Mouse (Mus musculus): ENCODE measurements around the gene Aldh3b1.
"Not testable (repeated sequence)": the region's sequence is repeated elsewhere in the genome, so short reads cannot be mapped to it uniquely, and the experiment has no call there.

The Aldh3b1 gene

DNA sequence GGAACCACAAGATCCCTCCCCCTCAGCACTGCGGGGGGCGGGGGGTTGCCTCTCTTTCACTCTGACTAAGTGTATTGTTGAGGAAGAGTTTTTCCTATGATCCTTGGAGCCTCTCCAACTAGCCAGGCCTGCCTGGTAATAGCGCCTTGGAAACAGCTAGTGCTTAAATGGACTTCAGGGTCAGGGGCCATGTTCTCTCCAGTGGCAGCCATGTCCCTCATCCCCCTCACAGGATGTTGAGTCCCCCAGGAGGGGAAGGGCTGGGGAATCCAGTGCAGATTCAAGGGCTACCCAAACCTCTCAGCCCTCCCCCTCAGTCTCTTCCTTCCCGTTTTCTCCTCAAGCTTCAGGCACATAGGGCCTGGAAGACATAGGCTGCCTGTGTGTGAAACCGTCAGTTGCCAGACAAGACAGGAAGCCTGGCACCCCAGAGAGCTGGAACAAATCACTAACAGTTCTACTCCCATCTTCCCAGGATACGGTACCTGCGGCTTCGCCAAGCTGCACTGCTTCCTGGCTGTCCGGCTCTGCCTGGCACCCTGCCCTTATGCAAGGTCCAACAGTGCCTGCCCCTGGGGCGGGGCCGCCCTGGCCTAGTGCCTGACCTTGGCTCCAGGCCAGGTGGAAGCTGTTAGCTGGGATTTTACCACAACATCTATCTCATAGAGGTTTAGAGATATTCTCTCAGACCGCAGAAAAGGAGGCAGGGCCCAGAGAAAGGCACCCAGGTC, at the start of gene Aldh3b1:
Aldh3b1 (minus strand) TSS at position 598 of the 731 bp plus-strand sequence.
- DNase-seq: peak; percentile 22

- DNase-seq: no peak
Measured at GRCm38 (mm10) chr19:3975866-3976265, 46.3 kb upstream of the Aldh3b1 start.

GRCm38 (mm10) chr19:3974608-3975007, 45.0 kb upstream of the Aldh3b1 start:
- not testable (repeated sequence) for DNase-seq

DNA sequence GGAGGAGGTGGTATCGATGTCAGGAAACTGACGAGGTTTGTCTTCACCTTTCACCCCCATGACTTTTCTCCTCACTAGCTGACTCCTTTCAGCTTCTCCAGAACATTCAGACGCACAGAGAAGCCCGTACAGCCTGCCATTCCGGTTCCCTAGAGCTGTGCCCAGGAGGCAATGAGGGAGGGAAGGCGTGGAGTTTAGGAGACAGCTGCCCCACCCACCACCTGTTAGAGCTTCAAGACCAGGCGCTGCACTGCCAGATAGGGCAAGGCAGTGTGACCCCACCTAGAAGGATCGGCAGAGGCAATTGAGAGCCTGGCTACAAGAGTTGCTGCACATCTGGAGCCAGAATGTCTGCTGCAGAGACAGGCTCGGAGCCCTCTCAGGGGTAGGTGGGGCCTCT, 42.6 kb upstream of the Aldh3b1 start, which contains the start of gene Aldh3b2:
Aldh3b2 (plus strand) TSS at position 100 of the 400 bp plus-strand sequence.
- DNase-seq: no peak

DNA sequence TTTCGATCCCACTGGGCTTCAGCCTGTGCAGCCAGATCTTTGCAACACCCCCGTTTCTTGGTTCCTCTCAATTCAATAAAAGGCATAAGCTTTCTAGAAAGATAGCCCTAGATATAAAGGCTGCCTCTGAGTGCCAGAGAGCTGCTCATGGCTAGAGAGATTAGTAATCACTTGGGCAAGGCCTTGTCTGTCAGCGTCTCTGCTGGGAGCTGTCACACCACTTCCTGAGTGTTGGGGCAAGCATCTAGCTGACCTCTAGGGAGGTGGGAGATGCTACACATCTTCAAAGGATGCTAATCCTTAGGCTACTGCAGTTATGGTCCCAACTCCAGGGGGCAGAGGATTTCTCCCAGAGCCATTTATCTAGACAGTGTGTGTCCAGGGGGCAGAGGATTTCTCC, 37.6 kb upstream of the Aldh3b1 start:
- DNase-seq: no peak

DNA sequence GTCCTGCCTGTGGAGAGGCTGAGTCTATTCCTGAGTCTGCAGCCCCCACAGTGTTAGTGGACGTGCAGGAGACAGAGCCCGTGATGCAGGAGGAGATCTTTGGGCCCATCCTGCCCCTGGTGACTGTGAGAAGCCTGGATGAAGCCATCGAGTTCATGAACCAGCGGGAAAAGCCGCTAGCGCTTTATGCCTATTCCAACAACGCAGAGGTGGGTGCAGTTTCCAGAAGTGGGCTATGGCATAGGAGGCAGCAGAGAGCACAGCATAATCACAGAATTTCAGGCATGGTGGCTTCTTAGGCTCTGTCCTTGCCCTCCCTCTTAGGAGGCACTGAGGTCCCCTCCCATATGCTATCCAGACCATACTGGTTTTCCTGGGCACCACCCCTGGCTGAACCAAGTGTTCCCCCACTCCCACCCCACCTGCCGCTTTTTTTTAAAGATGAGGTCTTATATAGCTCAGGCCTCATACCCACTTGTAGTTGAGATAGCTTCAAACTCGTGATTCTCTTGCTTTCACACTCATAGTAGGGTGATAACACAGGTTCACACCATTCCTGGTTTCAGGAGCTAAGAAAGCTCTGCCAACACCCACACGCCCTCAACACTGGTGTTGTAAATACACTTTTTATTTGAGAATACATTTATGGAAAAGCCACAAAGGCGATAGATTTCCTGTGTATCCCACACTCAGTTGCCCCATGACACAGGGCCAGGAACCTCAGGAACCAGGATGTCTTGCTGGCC, 36.9 kb upstream of the Aldh3b1 start:
- peak; percentile 53 for DNase-seq

- no peak for DNase-seq
Measured at GRCm38 (mm10) chr19:3964030-3964429, 34.4 kb upstream of the Aldh3b1 start.

DNA sequence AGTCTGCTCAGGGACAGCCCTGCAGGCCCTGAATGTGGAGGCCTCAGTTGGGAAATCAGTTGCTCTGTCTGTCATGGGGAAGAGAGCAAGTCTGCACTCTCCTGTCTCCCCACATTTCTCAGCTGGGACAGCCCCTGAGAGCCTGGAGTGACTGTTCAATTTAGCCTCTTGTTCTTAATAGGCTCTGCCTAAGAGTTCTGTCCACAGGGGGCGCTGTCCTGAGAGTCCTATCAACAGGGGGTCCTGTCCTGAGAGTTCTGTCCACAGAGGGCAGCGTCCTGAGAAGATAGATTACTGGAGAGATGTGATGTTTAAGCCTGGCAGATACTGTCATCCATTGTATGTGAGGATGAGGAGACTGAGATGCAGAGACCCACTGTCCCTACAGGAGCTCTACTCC, 32.9 kb upstream of the Aldh3b1 start:
- peak; percentile 46 for DNase-seq

- not testable (repeated sequence) for DNase-seq
Measured at GRCm38 (mm10) chr19:3961805-3962204, 32.2 kb upstream of the Aldh3b1 start.

- DNase-seq: no peak
Measured at GRCm38 (mm10) chr19:3960211-3960610, 30.6 kb upstream of the Aldh3b1 start.

DNA sequence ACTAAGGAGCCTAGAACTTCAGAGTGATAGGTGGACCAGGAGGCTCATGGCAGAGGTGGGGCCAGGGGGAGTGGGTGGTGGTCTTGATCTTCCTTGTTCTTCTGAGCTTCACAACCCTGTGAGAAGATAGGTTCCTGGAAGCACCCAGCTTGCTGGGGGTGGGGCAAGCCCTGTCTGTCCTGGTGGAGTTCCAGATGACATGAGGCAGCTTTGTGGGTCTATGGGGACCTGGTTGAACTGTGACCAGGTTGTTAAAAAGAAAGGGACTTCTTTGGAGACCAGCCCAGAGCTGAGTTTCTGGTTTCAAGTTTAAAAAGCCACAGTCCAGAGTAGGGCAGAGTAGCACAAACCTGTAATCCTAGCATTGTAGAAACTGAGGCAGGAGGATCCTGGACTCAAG, 29.4 kb upstream of the Aldh3b1 start:
- DNase-seq: no peak

DNA sequence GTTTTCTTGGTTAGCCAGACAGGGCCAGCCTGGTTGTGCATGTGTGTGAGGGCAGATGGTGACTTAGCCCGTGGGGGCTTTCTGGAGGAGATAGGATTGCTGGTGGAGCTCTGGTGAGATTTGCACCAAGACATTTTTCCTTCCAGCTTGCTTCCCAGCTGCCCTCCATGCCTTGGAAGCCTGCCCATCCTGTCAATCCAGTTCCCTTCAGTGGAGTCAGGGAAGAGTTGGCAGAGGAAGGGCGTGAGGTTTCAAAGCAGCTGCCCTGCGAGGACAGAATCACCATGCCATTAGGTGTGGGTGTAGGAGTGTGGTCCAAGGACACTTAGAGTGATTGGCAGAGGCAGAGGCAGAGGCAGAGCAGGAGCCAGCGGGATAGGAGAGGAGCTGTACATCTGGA, 28.9 kb upstream of the Aldh3b1 start, which contains the start of gene Aldh3b3:
Aldh3b3 (plus strand) TSS at position 176 of the 400 bp plus-strand sequence.
- no peak for DNase-seq

DNA sequence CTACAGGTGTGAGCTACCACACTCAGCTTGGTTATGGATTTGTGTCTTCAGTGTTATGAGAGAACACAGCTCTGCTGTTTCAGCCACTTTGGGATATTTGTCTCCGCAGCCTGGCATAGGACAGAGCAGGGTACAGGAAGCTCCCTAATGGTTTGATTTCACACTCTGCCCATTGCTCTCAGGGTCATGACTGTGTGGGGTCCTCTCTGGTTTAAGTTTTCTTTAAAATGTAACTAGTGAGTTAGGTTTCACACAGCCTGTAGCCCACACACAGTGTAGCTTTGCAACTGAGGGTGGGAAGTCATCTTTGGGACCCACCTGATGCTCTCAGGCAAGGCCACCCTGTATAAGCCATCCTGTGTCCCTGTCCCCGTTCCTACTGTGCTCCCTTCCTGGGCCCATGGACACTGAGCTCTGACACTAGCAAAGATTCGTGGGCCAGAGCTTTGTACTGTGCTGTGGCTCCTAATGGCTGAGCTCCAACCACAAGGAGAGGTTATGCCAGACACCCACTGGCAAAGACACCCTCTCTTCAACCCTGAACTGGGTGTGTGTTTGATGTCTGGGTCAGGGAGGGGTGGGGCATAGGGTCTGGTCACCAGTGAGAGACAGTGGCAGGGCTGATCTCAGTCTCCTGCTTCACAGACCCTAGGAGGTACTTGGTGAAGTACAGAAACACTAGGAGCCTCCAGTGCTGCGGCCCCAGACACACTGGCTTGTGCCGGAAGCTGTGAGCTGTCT, 27.9 kb upstream of the Aldh3b1 start:
- DNase-seq: not testable (repeated sequence)

GRCm38 (mm10) chr19:3955804-3956203, 26.2 kb upstream of the Aldh3b1 start:
- DNase-seq: peak; percentile 18

GRCm38 (mm10) chr19:3955033-3955432, 25.4 kb upstream of the Aldh3b1 start:
- DNase-seq: no peak

DNA sequence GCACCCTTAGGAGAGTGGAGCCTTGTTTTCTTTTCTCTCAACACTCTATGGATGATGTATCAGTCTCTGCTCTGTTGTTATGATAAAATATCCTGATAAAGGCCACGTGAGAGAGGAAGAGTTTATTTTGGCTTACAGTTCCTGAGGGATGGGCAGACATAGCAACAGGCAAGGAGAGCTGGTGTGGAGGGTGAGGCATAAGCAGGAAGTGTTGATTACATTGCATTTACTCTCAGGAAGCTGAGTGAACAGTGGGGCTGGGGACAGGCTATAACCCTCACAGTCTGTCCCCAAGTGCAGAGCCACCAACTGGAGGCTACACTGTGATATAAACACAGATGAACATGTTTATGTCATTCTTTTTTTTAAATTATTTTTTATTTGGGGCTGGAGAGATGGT, 22.5 kb upstream of the Aldh3b1 start:
- no peak for DNase-seq

GRCm38 (mm10) chr19:3951461-3951860, 21.9 kb upstream of the Aldh3b1 start:
- DNase-seq: no peak

- no peak for DNase-seq
Measured at GRCm38 (mm10) chr19:3950331-3950730, 20.7 kb upstream of the Aldh3b1 start.

GRCm38 (mm10) chr19:3948546-3948945, 18.9 kb upstream of the Aldh3b1 start:
- no peak for DNase-seq

DNA sequence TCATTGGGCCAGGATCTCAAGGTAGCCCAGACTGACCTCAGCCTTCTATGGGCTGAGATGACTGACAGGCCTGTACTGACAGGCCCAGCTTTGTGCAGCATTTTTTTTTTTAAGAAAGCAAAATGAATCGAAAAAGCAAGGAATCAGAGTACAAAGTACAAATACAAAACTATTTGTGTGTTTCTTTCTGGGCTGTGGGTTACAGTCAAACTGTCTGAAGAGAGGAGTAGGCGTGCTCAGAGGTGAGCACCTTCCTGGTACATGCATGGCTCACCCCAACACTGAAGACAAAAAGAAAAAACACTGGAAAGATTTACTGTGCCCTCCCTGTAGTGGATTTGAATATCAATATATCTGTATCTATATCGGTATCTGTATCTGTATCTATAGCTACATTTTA, 18.2 kb upstream of the Aldh3b1 start:
- DNase-seq: no peak

GRCm38 (mm10) chr19:3946715-3947114, 17.1 kb upstream of the Aldh3b1 start:
- DNase-seq: peak; percentile 80

DNA sequence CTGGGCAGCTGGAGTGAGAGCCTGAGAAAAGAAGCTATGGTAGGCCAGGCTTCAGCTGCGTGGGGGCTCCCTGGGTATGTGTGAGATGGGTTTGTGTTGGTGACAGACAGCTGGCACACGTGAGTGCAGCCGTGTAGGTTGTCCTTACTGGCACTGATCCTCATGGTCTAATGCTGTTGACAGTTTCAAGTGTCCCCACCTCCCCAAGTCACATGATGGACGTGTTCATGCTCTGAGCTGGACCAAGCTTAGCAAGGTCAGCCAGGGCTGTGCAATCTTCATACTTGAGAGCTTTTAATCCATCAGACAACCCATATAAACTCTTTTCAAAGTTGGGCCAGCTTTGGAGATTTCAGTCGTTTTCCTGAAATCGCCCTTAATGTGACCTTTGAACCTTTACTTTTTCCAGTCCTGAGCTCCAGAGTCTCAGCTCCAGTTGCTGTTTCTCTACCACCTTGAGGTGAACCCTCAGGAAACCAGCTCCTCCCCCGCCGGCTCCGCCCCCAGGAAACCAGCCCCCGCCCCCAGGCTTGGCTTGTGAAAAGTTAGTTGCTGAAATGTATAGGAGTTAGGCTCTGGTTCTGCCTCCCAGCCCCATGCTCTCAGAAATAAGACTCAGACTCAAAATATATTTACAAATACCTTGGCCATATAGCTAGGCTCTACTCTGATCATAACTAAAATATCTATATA, 16.4 kb upstream of the Aldh3b1 start:
- no peak for DNase-seq

All from retina, postnatal 1 day (tissue).